Mouse (Mus musculus) C2C12 (cell line): ENCODE measurements around the gene Morn1. TPM values are rescaled to one million over a fixed set of nuclear protein-coding genes. Genes with fewer than 3 reads are reported as not detected.

Experiments used
- H3K27me3 ChIP-seq: one replicate; pipeline ENCODE4 v1.6.1; 2011; ENCODE audit not compliant: control insufficient read depth, insufficient read depth, insufficient read length
- H3K36me3 ChIP-seq: one replicate; pipeline ENCODE4 v1.6.1; 2011; ENCODE audit not compliant: control insufficient read depth, insufficient read depth
- H3K4me3 ChIP-seq: one replicate; pipeline ENCODE4 v1.5.1; 2011; ENCODE audit warnings: mild to moderate bottlenecking, control low read depth; ENCODE audit not compliant: poor library complexity, insufficient read depth, severe bottlenecking
- H3K79me2 ChIP-seq: one replicate; pipeline ENCODE4 v1.6.1; 2011; ENCODE audit not compliant: control insufficient read depth, insufficient read depth
- H3K79me3 ChIP-seq: one replicate; pipeline ENCODE4 v1.6.1; 2011; ENCODE audit warnings: low read depth, control low read depth
- H3ac ChIP-seq: one replicate; pipeline ENCODE3; 2011; ENCODE audit warnings: low read depth; ENCODE audit not compliant: control insufficient read depth, insufficient read length
- CEBPB ChIP-seq: IDR thresholded peaks from one replicate; pipeline ENCODE4 v1.6.1; 2011; ENCODE audit warnings: low read depth, mild to moderate bottlenecking, control low read depth, moderate library complexity
- CTCF ChIP-seq: IDR thresholded peaks from one replicate; pipeline ENCODE4 v1.5.1; 2011; ENCODE audit not compliant: control insufficient read depth, insufficient read depth, insufficient read length
- FOSL1 ChIP-seq: IDR thresholded peaks from one replicate; pipeline ENCODE4 v1.8.0; 2011; ENCODE audit warnings: mild to moderate bottlenecking, low read length; ENCODE audit not compliant: poor library complexity, insufficient read depth, severe bottlenecking
- MAX ChIP-seq: IDR thresholded peaks from one replicate; pipeline ENCODE4 v1.6.1; 2011; ENCODE audit warnings: mild to moderate bottlenecking, control low read depth
- MYOD1 ChIP-seq: IDR thresholded peaks from one replicate; pipeline ENCODE4 v1.6.1; 2011; ENCODE audit warnings: low read depth; ENCODE audit not compliant: control insufficient read depth, insufficient read length
- MYOG ChIP-seq: IDR thresholded peaks from one replicate; pipeline ENCODE4 v1.6.1; 2011; ENCODE audit not compliant: control insufficient read depth, insufficient read length; ENCODE audit errors: extremely low read depth
- USF1 ChIP-seq: IDR thresholded peaks from one replicate; pipeline ENCODE4 v1.6.1; 2011; ENCODE audit warnings: low read depth, mild to moderate bottlenecking, control low read depth, moderate library complexity
- polyA plus RNA-seq: library from polyadenylated mRNA; unstranded; fragments of >200 nt; fragmentation: generic; extraction: Trizol; gene quantifications from one replicate; pipeline ENCODE4 v1.2.1, GENCODE M21; 2012; ENCODE audit warnings: missing spikeins

Morn1 gene
- polyA plus RNA-seq, 1 experiment, result 1.2 TPM

DNA sequence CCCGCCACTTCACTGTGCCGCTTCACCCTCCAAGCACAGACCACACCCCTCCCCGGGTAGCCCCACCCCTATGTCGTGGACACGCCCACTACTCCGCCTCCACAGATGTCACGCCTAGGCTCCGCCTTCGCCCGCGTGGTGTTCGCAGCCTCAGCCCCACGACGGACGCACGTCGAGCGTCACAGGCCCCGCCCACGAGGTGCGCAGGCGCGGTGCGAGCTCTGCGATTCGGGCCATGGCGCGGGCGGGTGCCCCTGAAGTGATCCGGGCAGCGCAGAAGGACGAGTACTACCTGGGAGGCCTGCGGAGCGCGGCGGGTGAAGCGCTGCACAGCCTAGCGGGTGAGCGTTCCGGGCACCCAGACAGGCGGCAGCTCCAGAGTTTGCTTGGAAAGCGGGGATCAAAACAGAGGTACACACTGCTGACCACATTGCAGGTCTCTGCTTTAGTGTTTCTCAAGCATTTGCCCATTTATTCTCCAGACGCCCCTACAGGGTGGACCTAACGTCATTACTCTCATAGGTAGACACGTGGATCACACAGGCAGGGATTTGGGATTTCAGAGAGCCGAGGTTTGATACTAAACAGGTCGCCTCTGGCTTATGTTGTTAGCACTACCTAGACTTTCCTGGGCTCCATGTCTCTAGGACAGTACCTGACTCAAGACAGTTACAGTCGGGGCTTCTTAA is 19.4 kb upstream of the Morn1 start, which contains the start of gene Pex10:
Gene Pex10 (plus strand): TSS at position 183 of the 689 bp plus-strand sequence.
- Histone ChIP-seq H3K4me3 (peak within 1 kb of the TSS; percentile 55), H3K36me3 (peaks cover 35% of the 10 kb centered on the region), H3K79me2 (peaks cover 13% of the 10 kb centered on the region), H3K27me3 (peaks cover 11% of the 10 kb centered on the region), H3ac (peak within 1 kb of the TSS; percentile 96), H3K79me3 (no peaks in the 10 kb centered on the region)
- TF ChIP-seq CTCF, result no peak
- TF ChIP-seq USF1, result no peak
- no peak for TF ChIP-seq FOSL1
- no peak for TF ChIP-seq MYOD1
- no peak for TF ChIP-seq MAX
- no peak for TF ChIP-seq MYOG
- TF ChIP-seq CEBPB, result no peak

GRCm38 (mm10) chr4:155068357-155068972 is 17.9 kb upstream of the Morn1 start:
- H3K36me3 ChIP-seq, result peaks cover 46% of the 10 kb centered on the region

GRCm38 (mm10) chr4:155069191-155069590 is 17.2 kb upstream of the Morn1 start:
- Histone ChIP-seq H3K79me2 (peaks cover 13% of the 10 kb centered on the region), H3K79me3 (no peaks in the 10 kb centered on the region), H3K4me3 (no peak overlapping the region), H3ac (no peak overlapping the region), H3K27me3 (peaks cover under 1% of the 10 kb centered on the region), H3K36me3 (peaks cover 52% of the 10 kb centered on the region)
- no peak for TF ChIP-seq MAX
- TF ChIP-seq CTCF, result peak; percentile 18
- no peak for TF ChIP-seq FOSL1

More at GRCm38 (mm10) chr4:155068357-155068972, 17.9 kb upstream of the Morn1 start:
- Histone ChIP-seq H3K27me3 (peaks cover 5% of the 10 kb centered on the region), H3K79me2 (peaks cover 13% of the 10 kb centered on the region), H3K79me3 (no peaks in the 10 kb centered on the region), H3ac (no peak overlapping the region), H3K4me3 (no peak overlapping the region)
- no peak for TF ChIP-seq MYOG
- TF ChIP-seq FOSL1, result no peak
- TF ChIP-seq CTCF, result no peak
- TF ChIP-seq MYOD1, result no peak
- TF ChIP-seq USF1, result no peak

- H3K27me3 ChIP-seq, result no peaks in the 10 kb centered on the region
- peaks cover 13% of the 10 kb centered on the region for H3K79me2 ChIP-seq
- TF ChIP-seq MYOG (no peak), USF1 (no peak), MYOD1 (no peak), CTCF (no peak), FOSL1 (no peak), CEBPB (no peak), MAX (no peak)
- no peaks in the 10 kb centered on the region for H3K79me3 ChIP-seq
- no peak overlapping the region for H3ac ChIP-seq
- peaks cover 62% of the 10 kb centered on the region for H3K36me3 ChIP-seq
- no peak overlapping the region for H3K4me3 ChIP-seq
Observed at GRCm38 (mm10) chr4:155070199-155070598, 16.2 kb upstream of the Morn1 start.

GRCm38 (mm10) chr4:155070921-155071320 is 15.5 kb upstream of the Morn1 start:
- H3ac ChIP-seq, result no peak overlapping the region
- no peaks in the 10 kb centered on the region for H3K79me3 ChIP-seq
- H3K36me3 ChIP-seq, result peaks cover 70% of the 10 kb centered on the region
- no peak overlapping the region for H3K4me3 ChIP-seq
- no peaks in the 10 kb centered on the region for H3K27me3 ChIP-seq
- TF ChIP-seq FOSL1, result no peak
- no peak for TF ChIP-seq USF1
- H3K79me2 ChIP-seq, result peaks cover 13% of the 10 kb centered on the region

DNA sequence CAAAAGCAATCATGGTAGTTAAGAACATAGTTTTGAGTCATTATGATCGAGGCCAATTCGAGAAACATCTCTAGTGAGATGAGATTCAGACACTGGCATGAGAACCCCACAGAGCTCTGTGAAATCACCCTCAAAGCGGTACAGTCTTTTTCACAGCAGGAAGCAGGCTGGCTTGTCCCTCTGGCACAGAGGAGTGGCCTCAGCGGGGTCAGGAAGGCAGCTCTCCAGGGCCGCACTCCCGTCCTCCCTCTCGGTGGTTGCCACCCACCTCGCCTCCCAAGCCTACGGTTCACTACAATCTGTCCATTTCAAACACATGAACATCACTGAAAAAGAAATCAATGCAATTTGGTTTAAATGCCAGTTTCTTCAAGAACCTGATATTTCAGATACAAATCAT is 12.0 kb upstream of the Morn1 start:
- H3K4me3 ChIP-seq, result no peak overlapping the region
- no peak for TF ChIP-seq USF1
- TF ChIP-seq MAX, result no peak
- no peak for TF ChIP-seq MYOG
- no peak for TF ChIP-seq CEBPB
- TF ChIP-seq MYOD1, result no peak
- TF ChIP-seq FOSL1, result no peak
- TF ChIP-seq CTCF, result no peak
- peaks cover 86% of the 10 kb centered on the region for H3K36me3 ChIP-seq
- H3K79me2 ChIP-seq, result peaks cover 19% of the 10 kb centered on the region
- H3K27me3 ChIP-seq, result no peaks in the 10 kb centered on the region
- H3ac ChIP-seq, result no peak overlapping the region
- H3K79me3 ChIP-seq, result peaks cover 7% of the 10 kb centered on the region
